Mouse (Mus musculus): ENCODE measurements at regions not wholly inside any gene's neighbourhood (a gene's known extent, or its start where the extent isn't known, plus 50 kb on each side); places are given as distances from the start of the nearest gene placed in this dataset.

DNA sequence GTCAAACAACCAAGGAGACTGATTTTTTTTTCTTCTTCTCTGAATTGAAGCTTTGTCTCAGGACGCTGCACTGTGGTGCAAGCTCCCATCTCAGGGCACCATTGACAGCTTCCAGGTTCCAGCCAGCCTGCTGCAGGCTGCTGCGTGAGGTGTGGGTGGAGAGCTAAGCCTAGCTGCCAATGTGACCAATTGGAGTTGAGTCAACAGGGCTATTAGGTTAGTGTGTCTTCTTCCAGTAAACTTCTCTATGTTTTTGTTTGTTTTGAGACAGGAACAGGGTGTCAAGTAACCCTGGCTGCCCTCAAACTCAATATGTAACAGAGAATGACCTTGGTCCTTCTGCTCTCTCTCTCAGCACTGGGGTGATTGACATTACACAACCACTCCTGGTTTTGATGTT is 131.1 kb upstream of the Tab2 start:
- TF ChIP-seq CTCF (IDR thresholded peaks at IDR 0.05; ENCODE audit: extremely low read depth, insufficient read length, insufficient replicate concordance, low read depth, low read length) (no peak), POLR2A (IDR thresholded peaks at IDR 0.05; ENCODE audit: low read depth, low read length) (no peak)
